In the genomic region with DNA sequence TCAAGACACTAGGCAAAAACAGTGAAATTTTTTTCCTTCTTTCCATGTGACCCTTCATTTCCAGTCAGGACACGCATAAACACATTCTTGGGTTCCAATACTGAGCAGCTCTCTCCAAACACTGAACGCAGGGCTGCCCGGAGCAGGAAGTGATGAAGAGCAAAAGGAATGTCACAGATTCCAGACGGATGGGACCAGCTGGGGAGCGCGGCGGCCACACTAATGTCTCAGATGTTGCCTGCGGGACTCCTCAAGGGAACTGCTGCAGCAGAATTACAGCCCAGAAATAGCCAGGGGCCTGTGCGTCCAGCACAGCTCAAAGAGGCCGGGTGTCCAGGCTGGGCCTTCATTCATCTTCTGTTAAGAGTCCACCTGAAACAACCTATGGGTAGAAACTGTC, we compare ENCODE assay signal across 9 mouse cellular contexts. TPM values are rescaled to one million over a fixed set of nuclear protein-coding genes. Genes with fewer than 3 reads are reported as not detected.
DNase-seq lines count a peak whose midpoint lies in the region; ATAC-seq lines count a peak whose summit lies in the region.
"Had no signal": no experiment of that assay in that cellular context is flagged by ENCODE, and none has a peak within 500 bp of the region (broad histone marks: within the 10 kb centered on the region; RNA-seq: fewer than 3 reads in every experiment).

No protein-coding gene starts in this region.

- ATAC-seq in forebrain, embryonic 15.5 days (replicated peaks) = no peak
- ATAC-seq in forebrain, embryonic 13.5 days = no peak

- no peaks in the 10 kb centered on the region for H3K27me3 ChIP-seq in forebrain, embryonic 15.5 days
- no peaks in the 10 kb centered on the region for H3K27me3 ChIP-seq in forebrain, embryonic 13.5 days

- peak; percentile 64 for DNase-seq in embryo, embryonic 10.5 days (ENCODE audit: low spot score)
- DNase-seq in heart, adult 18-20 months = peak; percentile 80 to 90
- peak; percentile 32 for DNase-seq in kidney, adult 18-20 months
- DNase-seq in lung, postnatal 25 days (ENCODE audit: low spot score) = peak; percentile 78
- DNase-seq in cerebellum, postnatal 4 days (ENCODE audit: low spot score in 2 of 2) = no peak
- DNase-seq in cerebellum, postnatal 36 days = no peak

- 89% methylated on average over 10 of the region's 10 CpGs for WGBS in forebrain, embryonic 15.5 days
- 87% methylated on average over 10 of the region's 10 CpGs for WGBS in forebrain, embryonic 13.5 days

- H3K4me1 ChIP-seq in forebrain, embryonic 15.5 days = no peaks in the 10 kb centered on the region
- no peaks in the 10 kb centered on the region for H3K4me1 ChIP-seq in forebrain, embryonic 13.5 days

- H3K9me3 ChIP-seq in forebrain, embryonic 15.5 days = no peaks in the 10 kb centered on the region
- no peaks in the 10 kb centered on the region for H3K9me3 ChIP-seq in forebrain, embryonic 13.5 days (replicated peaks)

- no peak overlapping the region for H3K9ac ChIP-seq in forebrain, embryonic 15.5 days (replicated peaks)
- H3K9ac ChIP-seq in forebrain, embryonic 13.5 days = no peak overlapping the region

- H3K4me2 ChIP-seq in forebrain, embryonic 15.5 days (replicated peaks) = no peak overlapping the region
- H3K4me2 ChIP-seq in forebrain, embryonic 13.5 days = no peak overlapping the region

- no peak overlapping the region for H3K27ac ChIP-seq in forebrain, embryonic 15.5 days (replicated peaks)
- H3K27ac ChIP-seq in forebrain, embryonic 13.5 days = no peak overlapping the region
- H3K27ac ChIP-seq: macrophage had no signal

- H3K4me3 ChIP-seq in forebrain, embryonic 15.5 days = no peak overlapping the region
- no peak overlapping the region for H3K4me3 ChIP-seq in forebrain, embryonic 13.5 days

- H3K36me3 ChIP-seq in forebrain, embryonic 15.5 days = no peaks in the 10 kb centered on the region
- H3K36me3 ChIP-seq in forebrain, embryonic 13.5 days (ENCODE audit: poor library complexity, severe bottlenecking) = no peaks in the 10 kb centered on the region

RNA-seq across cellular contexts. Expression of a gene that starts 9.0 kb away (rescaled TPM):
- 10 to 100 TPM; 11.2 to 14.0 TPM for total RNA-seq in heart, adult 18-20 months (2021)
- 22.1 and 23.4 TPM in 2 replicates for polyA plus RNA-seq in forebrain, embryonic 15.5 days (2015; fragmentation: Nextera tagmentation; extraction: Ambion mirVana)
- polyA plus RNA-seq in forebrain, embryonic 13.5 days (2015; fragmentation: Nextera tagmentation; extraction: Ambion mirVana) = 18.2 and 19.9 TPM in 2 replicates

RNA-seq across cellular contexts. Expression of a gene that starts 37.3 kb away (rescaled TPM):
- total RNA-seq in heart, adult 18-20 months (2021) = under 1 TPM in 1 of 2 experiments, not detected in 1; 0.26 TPM
- 0.75 and 1.2 TPM in 2 replicates for polyA plus RNA-seq in forebrain, embryonic 15.5 days (2015; fragmentation: Nextera tagmentation; extraction: Ambion mirVana)
- 1.4 and 1.8 TPM in 2 replicates for polyA plus RNA-seq in forebrain, embryonic 13.5 days (2015; fragmentation: Nextera tagmentation; extraction: Ambion mirVana)
- polyA plus RNA-seq: macrophage had no signal

Comparison
In these comparisons a context has a peak if more than half of its experiments do, and no peak if none do; other contexts are left out.
1. DNase-seq: peak in embryo, embryonic 10.5 days (single experiment), heart, adult 18-20 months (2 of 2), kidney, adult 18-20 months (single experiment) and lung, postnatal 25 days (single experiment); none in cerebellum, postnatal 4 days (0 of 2) and cerebellum, postnatal 36 days (0 of 2).